Mouse (Mus musculus) ovary, postnatal 36 days (tissue): ENCODE results near the gene Bag5.
"Not testable (repeated sequence)": the region's sequence is repeated elsewhere in the genome, so short reads cannot be mapped to it uniquely, and the experiment has no call there.

Source experiments
- DNase-seq: peaks from one replicate; pipeline ENCODE4 v3.0.0; 2022; ENCODE audit warnings: low spot score, mixed read lengths

Bag5 gene

GRCm38 (mm10) chr12:111713004-111713651, at the start of gene Bag5, which contains the start of gene Apopt1:
TSS of gene Bag5 (minus strand) at chr12:111713257.
TSS of gene Apopt1 (plus strand) at chr12:111713261.
- peak; percentile 93 for DNase-seq

DNA sequence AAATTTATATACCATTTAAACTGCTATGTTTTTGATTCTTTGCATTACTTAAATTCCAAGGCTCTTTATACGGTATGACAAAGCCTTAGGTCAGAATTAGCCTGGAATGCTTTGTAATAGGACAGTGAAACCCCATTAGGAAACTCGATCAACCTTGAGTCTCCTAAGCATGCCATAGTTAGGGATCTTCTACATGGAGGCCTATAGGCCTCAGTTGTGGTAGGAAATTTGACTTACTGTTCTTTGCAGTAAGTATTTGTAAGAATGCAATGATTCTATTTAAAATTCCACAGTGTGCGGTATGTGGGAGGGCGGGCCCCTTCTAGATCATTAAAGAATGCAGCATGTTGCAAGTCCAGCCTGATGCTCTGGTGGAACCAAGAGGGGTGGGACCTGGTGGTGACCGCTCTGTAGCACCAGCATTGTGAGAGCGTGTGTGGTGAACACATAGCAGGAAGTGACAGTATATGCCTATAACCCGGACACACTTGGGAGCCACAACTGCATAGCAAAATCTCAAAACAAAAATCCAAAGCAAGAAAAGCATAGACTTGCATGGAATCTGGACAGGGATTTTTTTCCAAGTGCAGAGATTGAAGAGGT, 47.4 kb upstream of the Bag5 start:
- DNase-seq = no peak

DNA sequence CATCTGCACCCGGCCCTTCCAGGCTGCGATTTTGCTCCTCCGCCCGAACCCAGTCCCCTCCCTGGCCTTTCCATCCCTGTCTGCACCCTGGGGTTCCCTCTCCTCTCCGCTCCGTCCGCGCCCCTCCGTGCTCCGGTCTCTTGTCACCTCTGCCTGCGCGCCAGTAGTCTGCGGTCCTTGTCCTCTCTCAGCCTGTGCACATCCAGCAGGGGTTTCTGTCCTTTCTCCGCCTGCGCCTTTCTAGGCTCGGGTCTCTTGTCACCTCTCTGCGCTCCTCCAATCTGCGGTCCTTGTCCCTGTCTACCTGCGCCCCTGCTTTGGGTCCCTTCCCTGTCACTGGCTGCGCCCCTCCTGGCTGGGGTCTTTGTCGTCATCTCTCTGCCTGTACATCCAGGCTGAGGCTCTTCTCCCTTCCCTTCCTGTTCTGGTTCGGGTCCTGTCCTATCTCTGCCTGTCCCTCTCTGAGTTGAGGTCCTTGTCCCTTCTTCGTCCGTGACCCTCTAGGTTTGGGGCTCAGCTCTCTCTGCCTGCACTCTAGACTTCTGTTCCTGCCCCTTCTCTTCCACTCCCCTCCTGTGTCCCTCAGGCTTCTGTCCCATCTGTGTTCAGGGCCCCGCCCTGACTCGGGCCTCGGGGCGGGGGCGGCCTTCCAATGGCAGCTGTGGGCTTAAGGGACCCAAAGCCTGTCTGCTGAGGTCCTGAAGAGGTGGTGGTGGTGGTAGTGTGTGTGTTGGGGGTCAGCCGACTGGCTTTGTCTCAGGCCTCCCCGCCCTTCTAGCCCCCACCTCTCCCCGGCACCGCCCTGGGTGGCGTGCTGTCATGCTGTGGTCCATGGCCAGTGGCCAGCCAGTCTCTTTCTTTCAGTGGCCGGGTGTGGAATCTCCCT, 46.4 kb upstream of the Bag5 start:
- DNase-seq = peak; percentile 50

DNA sequence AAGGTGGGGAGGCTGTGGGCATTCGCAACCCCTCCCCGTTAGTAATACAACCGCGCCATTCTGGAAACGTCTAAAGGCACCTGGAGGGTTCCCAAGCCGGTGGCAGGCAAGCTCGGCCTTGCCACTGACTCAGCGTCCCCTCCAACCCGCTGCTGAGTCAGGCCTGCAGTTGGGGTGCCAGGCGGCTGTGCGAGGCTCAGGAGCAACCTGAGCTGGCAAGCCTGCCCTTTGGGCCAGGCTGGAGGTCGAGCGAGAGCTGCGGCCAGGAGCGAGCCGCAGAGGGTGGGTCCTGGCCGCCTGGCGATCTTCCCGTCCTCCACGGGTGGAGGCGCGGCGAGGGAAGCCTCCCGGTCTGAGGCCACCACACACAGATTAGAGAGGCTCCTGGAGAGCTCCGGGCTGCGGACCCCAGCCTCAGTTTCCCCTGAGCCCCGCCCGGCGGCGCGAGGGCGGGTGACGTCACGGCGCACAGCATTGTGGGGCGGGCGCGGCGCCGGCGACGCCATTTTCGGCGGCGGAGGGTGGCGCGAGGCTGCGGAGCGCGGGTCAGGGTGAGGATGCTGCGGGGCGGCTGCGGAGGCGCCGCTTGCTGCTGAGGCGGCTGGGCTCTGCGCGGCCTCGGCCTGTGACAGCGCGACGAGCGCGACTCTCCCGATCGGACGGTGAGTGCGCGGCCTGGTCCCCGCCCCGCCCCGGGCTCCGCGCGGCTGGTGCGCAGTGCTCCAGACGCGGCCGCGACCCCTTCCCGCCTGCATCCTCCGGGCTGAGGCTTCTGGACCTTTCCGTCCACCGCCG, 45.5 kb upstream of the Bag5 start, which contains the start of gene Klc1:
TSS of gene Klc1 (plus strand) at position 469 of the 795 bp plus-strand sequence.
- DNase-seq = peak; percentile 80

- no peak for DNase-seq
Measured at GRCm38 (mm10) chr12:111757561-111758325, 44.7 kb upstream of the Bag5 start.

- no peak for DNase-seq
Measured at GRCm38 (mm10) chr12:111756698-111757082, 43.6 kb upstream of the Bag5 start.

DNA sequence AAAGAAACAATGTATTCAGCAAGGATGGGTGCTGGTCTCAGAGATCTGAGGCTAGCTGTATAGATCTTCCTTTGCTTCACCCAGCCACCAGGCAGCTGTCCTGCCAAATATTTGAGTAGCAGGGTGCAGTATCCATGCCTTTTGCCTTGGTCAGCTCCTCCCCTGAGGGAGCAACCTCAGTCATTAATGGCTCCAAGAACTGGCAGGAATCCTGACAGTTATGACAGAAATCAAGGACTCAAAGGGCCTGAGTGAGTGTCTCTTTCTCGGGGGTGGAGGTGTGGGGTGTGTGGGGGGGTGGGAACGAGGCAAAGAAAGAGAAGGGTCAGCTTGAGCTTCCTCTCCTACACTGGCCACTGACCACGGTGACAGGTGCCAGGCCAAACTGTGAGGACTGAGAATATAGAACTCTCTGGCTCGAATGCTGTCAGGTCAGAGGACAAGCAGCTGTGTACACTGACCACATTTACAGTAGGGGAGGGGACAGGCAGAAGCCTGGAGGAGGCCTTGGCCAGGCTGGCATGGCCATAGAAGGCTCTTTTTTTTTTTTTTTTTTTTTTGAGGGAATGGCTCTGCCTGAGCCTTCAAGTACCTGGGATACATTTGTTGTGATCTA, 43.1 kb upstream of the Bag5 start:
- no peak for DNase-seq

- DNase-seq = no peak
Measured at GRCm38 (mm10) chr12:111755231-111755630, 42.2 kb upstream of the Bag5 start.

DNA sequence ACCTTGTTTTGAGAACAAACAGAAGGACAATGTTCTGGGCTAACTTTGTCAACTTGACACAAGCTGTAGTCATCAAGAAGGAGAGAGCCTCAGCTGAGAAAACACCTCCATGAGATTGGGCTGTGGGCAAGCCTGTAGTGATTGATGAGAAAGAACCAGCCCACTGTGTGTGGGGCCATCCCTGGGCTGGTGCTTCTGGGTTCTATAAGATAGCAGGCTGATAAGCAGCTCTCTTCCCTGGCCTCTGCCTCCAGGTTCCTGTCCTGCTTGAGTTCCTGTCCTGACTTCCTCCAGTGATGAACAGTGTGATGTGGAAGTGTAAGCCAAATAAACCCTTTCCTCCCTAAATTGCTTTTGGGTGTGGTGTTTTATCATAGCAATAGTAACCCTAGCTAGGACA, 41.7 kb upstream of the Bag5 start:
- no peak for DNase-seq

GRCm38 (mm10) chr12:111753347-111753746, 40.3 kb upstream of the Bag5 start:
- DNase-seq = no peak

DNA sequence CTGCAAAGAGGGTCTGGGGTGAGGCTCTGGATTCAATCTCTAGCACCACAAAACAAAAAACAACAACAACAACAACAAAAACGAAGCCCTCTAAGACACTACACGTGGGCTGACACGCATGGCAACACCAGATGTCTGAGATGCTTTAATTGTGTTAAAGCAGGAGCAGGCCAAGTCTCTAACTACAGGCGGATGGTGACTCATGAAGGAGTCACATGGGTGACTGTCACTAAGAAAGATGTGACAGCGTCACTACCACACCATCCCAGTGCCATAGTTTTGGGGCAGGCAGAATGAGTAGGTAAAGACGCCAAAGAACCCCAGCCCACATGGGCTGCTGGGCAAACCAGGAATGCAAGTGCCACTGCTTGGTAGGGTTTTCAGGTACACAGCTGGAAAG, 39.4 kb upstream of the Bag5 start:
- DNase-seq = no peak

- DNase-seq = no peak
Measured at GRCm38 (mm10) chr12:111750739-111751138, 37.7 kb upstream of the Bag5 start.

GRCm38 (mm10) chr12:111747421-111747820, 34.4 kb upstream of the Bag5 start:
- DNase-seq = no peak

GRCm38 (mm10) chr12:111746091-111746490, 33.0 kb upstream of the Bag5 start:
- peak; percentile 55 for DNase-seq

GRCm38 (mm10) chr12:111745274-111745673, 32.2 kb upstream of the Bag5 start:
- DNase-seq = no peak

- no peak for DNase-seq
Measured at GRCm38 (mm10) chr12:111743981-111744423, 30.9 kb upstream of the Bag5 start.

DNA sequence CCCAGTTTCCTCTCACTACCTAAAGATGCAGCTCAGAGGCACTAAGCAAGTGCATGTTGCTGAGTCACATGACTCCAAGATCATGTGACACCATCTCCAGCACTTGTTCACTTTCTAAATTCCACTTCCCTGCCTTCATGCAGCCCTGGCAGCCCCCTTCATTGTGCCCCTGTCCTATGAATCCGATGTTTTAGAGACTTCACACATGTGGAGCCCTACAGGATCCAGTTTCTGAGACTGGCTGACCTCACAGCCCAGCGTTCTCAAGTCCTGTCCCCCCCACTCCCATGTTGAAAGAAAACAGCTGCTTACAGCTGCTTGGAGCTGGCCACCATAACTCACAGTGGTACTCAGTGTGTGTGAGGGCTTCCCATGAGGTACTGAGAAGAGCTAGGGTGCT, 30.4 kb upstream of the Bag5 start:
- no peak for DNase-seq

DNA sequence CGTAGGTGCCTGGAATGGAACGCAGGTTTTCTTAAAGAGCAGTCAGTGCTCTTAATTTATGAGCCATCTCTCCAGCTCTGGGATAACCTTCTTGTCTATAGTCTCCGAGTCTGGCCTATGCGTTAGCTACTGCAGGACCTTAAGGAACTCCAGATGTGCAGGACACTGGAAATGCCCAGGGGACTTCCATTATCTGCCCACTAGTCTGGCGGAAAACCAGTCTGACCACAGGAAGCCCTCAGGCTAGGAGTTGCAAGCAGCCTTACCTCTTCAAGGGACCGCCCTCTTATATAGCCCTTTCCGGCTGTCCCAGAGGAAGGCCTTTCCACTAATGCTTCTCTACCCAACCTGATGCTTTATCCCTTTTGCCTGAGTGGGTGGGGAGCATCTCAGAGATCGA, 28.3 kb upstream of the Bag5 start:
- no peak for DNase-seq

DNA sequence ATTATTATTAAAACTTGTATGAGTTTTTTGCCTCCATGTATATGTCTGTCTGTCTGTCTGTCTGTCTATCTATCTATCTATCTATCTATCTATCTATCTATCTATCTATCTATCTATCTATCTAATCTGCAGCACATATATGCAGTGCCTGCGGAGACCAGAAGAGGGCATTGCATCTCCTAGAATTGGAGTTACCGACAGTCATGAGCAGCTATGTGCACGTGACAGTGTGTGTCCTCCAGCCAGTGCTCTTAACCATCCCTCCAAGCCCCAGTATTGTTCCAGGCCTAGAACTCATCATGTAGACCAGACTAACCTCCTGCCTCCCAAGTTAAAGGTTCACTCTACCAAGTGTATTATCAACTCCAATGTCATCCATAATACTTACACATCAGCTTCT, 25.7 kb upstream of the Bag5 start:
- DNase-seq = no peak

GRCm38 (mm10) chr12:111737370-111737769, 24.3 kb upstream of the Bag5 start:
- no peak for DNase-seq

GRCm38 (mm10) chr12:111736676-111737075, 23.6 kb upstream of the Bag5 start:
- not testable (repeated sequence) for DNase-seq
